Mouse (Mus musculus) NIH3T3 (cell line): ENCODE measurements around the gene Taf1c.

Experiments used
- DNase-seq: peaks from one replicate; pipeline ENCODE4 v3.0.0-alpha.2; 2012; ENCODE audit warnings: low read depth

Gene Taf1c

GRCm38 (mm10) chr8:119623061-119623460 is 18.0 kb upstream of the Taf1c start:
- DNase-seq: no peak

GRCm38 (mm10) chr8:119622555-119622954 is 17.5 kb upstream of the Taf1c start:
- DNase-seq: no peak

- DNase-seq: no peak
Measured at GRCm38 (mm10) chr8:119620848-119621465, 15.9 kb upstream of the Taf1c start.

GRCm38 (mm10) chr8:119620116-119620840 is 15.3 kb upstream of the Taf1c start:
- DNase-seq: no peak

- no peak for DNase-seq
Measured at GRCm38 (mm10) chr8:119618887-119619286, 13.9 kb upstream of the Taf1c start.

DNA sequence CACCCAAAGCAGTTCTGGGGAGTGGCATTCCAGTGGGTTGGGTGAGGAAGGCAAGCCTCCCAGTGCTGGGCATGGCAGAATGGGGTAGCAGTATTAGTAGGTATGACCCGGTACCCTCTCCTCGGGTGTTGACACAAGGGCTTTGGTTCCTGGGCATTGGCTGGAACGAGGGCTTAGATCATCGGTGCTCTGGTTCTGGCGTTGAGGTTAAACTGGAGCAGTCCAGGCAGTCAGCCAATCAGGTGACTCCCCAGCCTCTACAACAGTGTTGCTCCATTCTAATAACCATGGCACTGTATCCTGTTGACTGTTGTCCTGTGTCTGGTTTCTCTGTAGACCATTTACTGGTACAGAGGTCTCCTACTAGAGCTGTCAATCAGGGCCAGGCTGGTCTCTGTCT is 12.6 kb upstream of the Taf1c start:
- DNase-seq: peak; percentile 38

GRCm38 (mm10) chr8:119616811-119617210 is 11.8 kb upstream of the Taf1c start:
- no peak for DNase-seq

- no peak for DNase-seq
Measured at GRCm38 (mm10) chr8:119616358-119616757, 11.3 kb upstream of the Taf1c start.

GRCm38 (mm10) chr8:119615096-119615495 is 10.1 kb upstream of the Taf1c start:
- DNase-seq: no peak

DNA sequence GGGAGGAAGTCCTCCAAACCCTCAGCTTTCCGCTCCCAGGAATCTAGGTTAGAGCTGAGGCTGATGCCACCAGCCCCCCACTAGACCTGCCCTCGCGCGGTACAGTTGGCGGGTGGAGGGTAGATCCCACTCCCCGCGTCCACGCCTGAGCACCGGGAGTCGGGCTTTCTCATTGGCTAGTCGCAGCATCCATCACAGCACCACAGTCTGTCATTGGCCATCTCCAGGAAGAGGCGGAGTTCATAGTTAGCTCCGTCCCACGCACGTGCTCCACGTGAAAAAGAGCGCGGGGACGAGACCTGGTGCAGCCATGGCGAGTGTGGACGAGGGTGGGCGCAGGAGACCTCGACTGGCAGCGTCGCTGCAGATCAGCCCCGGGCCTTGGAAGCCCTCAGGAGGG is 7.4 kb upstream of the Taf1c start, which contains the start of gene Adad2:
TSS of gene Adad2 (plus strand) at position 277 of the 400 bp plus-strand sequence.
- no peak for DNase-seq

- peak; percentile 38 for DNase-seq
Measured at GRCm38 (mm10) chr8:119606224-119606623, 1.2 kb upstream of the Taf1c start.

GRCm38 (mm10) chr8:119604398-119604803 is 621 bp downstream of the Taf1c start:
- DNase-seq: no peak

DNA sequence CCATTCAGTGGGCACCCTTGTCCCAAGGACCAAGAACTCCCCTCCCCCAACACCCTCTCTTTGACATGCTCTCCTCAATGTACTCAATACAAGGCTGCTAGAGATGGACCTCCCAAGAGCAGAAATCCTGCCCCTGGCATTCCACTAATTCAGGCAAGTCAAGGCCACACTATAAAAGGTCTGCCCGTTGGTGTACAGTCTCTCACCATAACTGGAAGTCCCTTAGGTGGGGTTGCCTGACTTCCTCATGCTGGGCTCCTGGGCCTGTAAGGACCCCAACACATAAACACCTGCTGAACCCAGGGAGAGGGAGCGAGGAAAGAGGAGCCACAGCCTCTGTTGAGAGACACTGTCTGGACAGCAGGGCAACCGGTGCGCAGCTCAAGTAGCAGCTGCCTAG is 1.3 kb downstream of the Taf1c start:
- no peak for DNase-seq

- DNase-seq: no peak
Measured at GRCm38 (mm10) chr8:119591456-119591855, 13.6 kb downstream of the Taf1c start.

GRCm38 (mm10) chr8:119590348-119590747 is 14.7 kb downstream of the Taf1c start:
- no peak for DNase-seq

DNA sequence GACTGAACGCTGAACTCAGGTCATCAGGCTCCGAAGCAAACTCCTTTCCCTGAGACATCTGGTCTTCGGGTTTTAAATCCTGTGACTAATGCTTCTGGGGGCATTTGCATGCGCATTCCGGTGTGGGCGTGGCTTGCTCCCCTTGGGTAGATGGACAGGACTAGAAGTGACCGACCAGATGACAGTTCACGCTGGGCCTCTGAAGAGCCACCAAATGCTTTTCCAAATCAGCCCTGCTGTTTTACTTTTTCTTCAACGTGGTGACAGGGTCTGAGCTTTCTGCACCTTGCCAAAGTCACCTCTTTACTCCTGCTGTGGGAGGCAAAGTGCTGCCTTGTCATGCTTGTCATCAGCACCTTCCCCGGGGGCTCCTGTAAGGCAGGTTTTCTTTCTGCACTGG is 16.2 kb downstream of the Taf1c start:
- DNase-seq: peak; percentile 51

- DNase-seq: peak; percentile 49
Measured at GRCm38 (mm10) chr8:119588321-119588720, 16.7 kb downstream of the Taf1c start.

DNA sequence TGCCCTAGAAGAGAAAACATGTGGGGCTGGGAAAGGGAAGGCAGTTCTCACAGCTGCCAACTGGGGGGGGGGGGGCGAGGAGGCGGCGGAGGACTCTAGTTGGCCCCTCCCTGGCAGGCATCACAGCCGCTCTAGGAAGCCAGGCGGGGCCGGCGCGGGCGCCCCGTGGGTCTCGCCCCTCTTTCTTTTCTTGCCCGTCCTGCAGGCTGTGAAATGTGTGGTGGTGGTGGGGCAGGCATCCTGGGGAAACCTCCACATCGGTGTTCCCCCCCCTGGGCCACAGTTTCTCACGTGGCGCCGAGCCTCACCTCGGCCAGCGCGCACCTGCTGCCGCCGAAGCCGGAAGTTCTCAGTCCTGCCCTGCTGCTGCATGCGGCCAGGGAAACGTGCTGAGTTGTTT is 19.1 kb downstream of the Taf1c start:
- DNase-seq: no peak

DNA sequence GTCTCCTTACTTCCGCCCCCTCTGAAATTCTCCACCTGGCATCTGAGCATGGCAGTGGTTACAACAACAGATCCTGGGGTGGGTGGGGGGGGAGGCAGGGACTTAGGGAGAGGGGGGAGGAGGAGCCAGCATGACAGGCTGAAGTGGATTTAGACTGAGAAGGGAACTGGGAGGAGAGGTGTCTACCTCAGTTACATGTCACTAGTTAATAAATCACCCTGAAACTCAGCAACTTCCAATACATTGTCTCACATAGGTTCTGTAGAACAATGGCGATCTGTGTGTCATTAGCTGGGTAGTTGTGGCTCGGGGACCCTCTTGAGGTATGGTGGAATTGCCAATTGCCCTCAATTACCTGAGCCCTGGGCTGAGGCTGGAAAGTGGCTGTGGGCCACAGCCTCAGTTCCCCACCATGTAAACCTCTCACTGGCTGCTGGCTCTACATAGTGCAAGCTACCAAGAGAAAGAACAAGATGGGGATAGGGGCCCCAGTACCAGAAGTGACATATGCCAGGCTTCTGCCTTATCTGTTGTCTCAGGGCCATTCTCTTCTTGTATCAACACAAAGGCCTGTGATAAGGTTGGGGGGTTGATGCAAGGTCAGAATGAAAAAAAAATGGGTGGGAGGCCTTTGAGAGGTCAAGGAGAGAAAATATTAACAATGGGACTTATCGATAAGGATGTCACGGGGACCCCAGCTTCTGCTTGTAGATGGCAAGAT is 24.4 kb downstream of the Taf1c start:
- no peak for DNase-seq

- DNase-seq: no peak
Measured at GRCm38 (mm10) chr8:119579096-119579495, 25.9 kb downstream of the Taf1c start.

DNA sequence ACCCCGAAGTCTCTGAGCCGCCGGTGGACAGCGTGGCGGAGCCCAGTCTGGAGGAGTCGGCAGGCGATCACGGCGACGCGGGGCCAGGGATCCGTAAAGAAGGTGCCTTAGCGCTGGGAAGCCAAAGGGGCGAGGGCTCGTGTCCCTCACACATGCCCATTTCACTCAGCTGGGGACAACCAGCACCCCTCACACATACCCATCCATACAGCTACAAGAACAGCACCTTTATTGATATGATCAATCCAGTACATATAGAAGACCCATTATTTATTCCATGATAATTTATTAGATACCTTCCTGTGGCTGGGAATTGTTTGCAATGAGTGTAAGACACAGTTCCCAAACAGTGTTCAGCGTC is 29.7 kb downstream of the Taf1c start:
- no peak for DNase-seq

- peak; percentile 96 for DNase-seq
Measured at GRCm38 (mm10) chr8:119574437-119575365, 30.3 kb downstream of the Taf1c start, which contains the start of the genes Hsdl1 and Dnaaf1. Hsdl1 (minus strand) TSS chr8:119575183. Dnaaf1 (plus strand) TSS chr8:119575235.
